Mouse (Mus musculus) erythroblast, embryonic 14.5 days (primary cell): ENCODE results near the gene Dhx58.

Source experiments
- GATA1 ChIP-seq: IDR thresholded peaks from 2 replicates; pipeline ENCODE4 v1.6.1; 2012; ENCODE audit warnings: low read length, inconsistent platforms, mixed read lengths
- TAL1 ChIP-seq: IDR thresholded peaks from 3 replicates; pipeline ENCODE4 v1.6.1; 2012; ENCODE audit warnings: low read length, inconsistent platforms, mixed read lengths

- TF ChIP-seq TAL1 (no peak), GATA1 (no peak)
These were observed 10.9 kb downstream of the Dhx58 start for GRCm38 (mm10) chr11:100693154-100693553.
